Mouse (Mus musculus) forebrain, embryonic 13.5 days (tissue): Measurements from ENCODE around the gene Gm10260. TPM values are rescaled to one million over a fixed set of nuclear protein-coding genes. Genes with fewer than 3 reads are reported as not detected.

ENCODE experiments used
- ATAC-seq: fragments of 200-750 bp; cut with Nextera tagmentation; 2 replicates; pipeline ENCODE4 v1.8.0; 2017
- H3K27ac ChIP-seq: fragments of 300-500 bp; sonication (generic); 2 replicates; pipeline ENCODE4 v1.5.1; 2015; ENCODE audit warnings: inconsistent platforms, mild to moderate bottlenecking, moderate library complexity
- H3K27me3 ChIP-seq: fragments of 300-500 bp; sonication (generic); 2 replicates; pipeline ENCODE4 v1.6.1; 2015; ENCODE audit warnings: mild to moderate bottlenecking, inconsistent platforms
- H3K36me3 ChIP-seq: fragments of 300-500 bp; sonication (generic); 2 replicates; pipeline ENCODE4 v1.6.1; 2015; ENCODE audit warnings: mild to moderate bottlenecking, inconsistent platforms; ENCODE audit not compliant: poor library complexity, severe bottlenecking
- H3K4me1 ChIP-seq: fragments of 300-500 bp; sonication (generic); 2 replicates; pipeline ENCODE4 v1.6.1; 2015; ENCODE audit warnings: inconsistent platforms
- H3K4me2 ChIP-seq: fragments of 300-500 bp; sonication (generic); 2 replicates; pipeline ENCODE4 v1.6.1; 2015; ENCODE audit warnings: inconsistent platforms, mild to moderate bottlenecking, moderate library complexity
- H3K4me3 ChIP-seq: fragments of 300-500 bp; sonication (generic); 2 replicates; pipeline ENCODE4 v1.5.1; 2015; ENCODE audit warnings: mild to moderate bottlenecking, inconsistent platforms
- H3K9ac ChIP-seq: fragments of 300-500 bp; sonication (generic); 2 replicates; pipeline ENCODE4 v1.6.1; 2015; ENCODE audit warnings: mild to moderate bottlenecking, inconsistent platforms
- H3K9me3 ChIP-seq: fragments of 300-500 bp; sonication (generic); replicated peaks from 2 replicates; pipeline ENCODE4 v1.6.1; 2016; ENCODE audit warnings: inconsistent platforms
- WGBS: fragments of 180-500 bp; shearing (Covaris S2); methylation state at CpG from one replicate; pipeline ENCODE4 v1.1.7; 2015; 5-methylcytosine and 5-hydroxymethylcytosine counted together
- polyA plus RNA-seq: library from polyadenylated mRNA; unstranded; fragments of >200 nt; fragmentation: Nextera tagmentation; extraction: Ambion mirVana; gene quantifications from 2 replicates; pipeline ENCODE4 v1.2.1, GENCODE M21; 2015

Gene Gm10260
- polyA plus RNA-seq, 1 experiment from 2014 or later, result 2.2 TPM

GRCm38 (mm10) chr13:97734760-97735159 is 25.7 kb downstream of the Gm10260 start:
- no peak overlapping the region for H3K27ac ChIP-seq
- 95% methylated on average over 3 of the region's 3 CpGs for WGBS
- H3K27me3 ChIP-seq, result no peaks in the 10 kb centered on the region
- ATAC-seq, result no peak
- H3K4me2 ChIP-seq, result no peak overlapping the region
- H3K36me3 ChIP-seq, result no peaks in the 10 kb centered on the region
- no peak overlapping the region for H3K4me3 ChIP-seq
- no peak overlapping the region for H3K9ac ChIP-seq
- no peaks in the 10 kb centered on the region for H3K9me3 ChIP-seq
- H3K4me1 ChIP-seq, result no peaks in the 10 kb centered on the region; the same call in 1 of the 2 replicates

- 77% methylated on average over 11 of the region's 11 CpGs for WGBS
Observed at GRCm38 (mm10) chr13:97725160-97725825, 35.1 kb downstream of the Gm10260 start.

GRCm38 (mm10) chr13:97724551-97724950 is 35.9 kb downstream of the Gm10260 start:
- ATAC-seq, result no peak
- Histone ChIP-seq H3K4me1 (peaks cover 10% of the 10 kb centered on the region), H3K4me3 (no peak overlapping the region), H3K4me2 (no peak overlapping the region), H3K27me3 (no peaks in the 10 kb centered on the region), H3K36me3 (no peaks in the 10 kb centered on the region), H3K27ac (no peak overlapping the region), H3K9me3 (no peaks in the 10 kb centered on the region), H3K9ac (no peak overlapping the region)
- WGBS, result 67% methylated on average over 6 of the region's 6 CpGs

More at GRCm38 (mm10) chr13:97725160-97725825, 35.1 kb downstream of the Gm10260 start:
- Histone ChIP-seq H3K4me2 (no peak overlapping the region), H3K27me3 (no peaks in the 10 kb centered on the region), H3K27ac (no peak overlapping the region), H3K9me3 (no peaks in the 10 kb centered on the region), H3K4me3 (no peak overlapping the region), H3K4me1 (peaks cover 10% of the 10 kb centered on the region), H3K36me3 (no peaks in the 10 kb centered on the region), H3K9ac (no peak overlapping the region)
- ATAC-seq, result no peak

GRCm38 (mm10) chr13:97712506-97713275 is 47.7 kb downstream of the Gm10260 start:
- H3K4me1 ChIP-seq, result no peaks in the 10 kb centered on the region
- no peaks in the 10 kb centered on the region for H3K27me3 ChIP-seq
- ATAC-seq, result no peak
- H3K9me3 ChIP-seq, result no peaks in the 10 kb centered on the region
- no peak overlapping the region for H3K27ac ChIP-seq
- 81% methylated on average over 8 of the region's 8 CpGs for WGBS
- H3K36me3 ChIP-seq, result no peaks in the 10 kb centered on the region
- H3K4me2 ChIP-seq, result no peak overlapping the region
- H3K4me3 ChIP-seq, result no peak overlapping the region
- H3K9ac ChIP-seq, result no peak overlapping the region

- no peak for ATAC-seq
- H3K4me2 ChIP-seq, result no peak overlapping the region
- no peak overlapping the region for H3K9ac ChIP-seq
- no peak overlapping the region for H3K4me3 ChIP-seq
- WGBS, result 90% methylated on average over 2 of the region's 2 CpGs
- H3K9me3 ChIP-seq, result no peaks in the 10 kb centered on the region
- no peak overlapping the region for H3K27ac ChIP-seq
- H3K4me1 ChIP-seq, result no peaks in the 10 kb centered on the region
- no peaks in the 10 kb centered on the region for H3K36me3 ChIP-seq
- no peaks in the 10 kb centered on the region for H3K27me3 ChIP-seq
Observed at GRCm38 (mm10) chr13:97711510-97711909, 48.9 kb downstream of the Gm10260 start.
